Mouse (Mus musculus) kidney, postnatal 0 days (tissue): ENCODE measurements at regions not wholly inside any gene's neighbourhood (a gene's known extent, or its start where the extent isn't known, plus 50 kb on each side); places are given as distances from the start of the nearest gene placed in this dataset.
A peak's percentile ranks its signal among the peaks of the same experiment; 100 is the strongest.

Experiments
- ATAC-seq: fragments of 200-750 bp; cut with Nextera tagmentation; replicated peaks from 2 replicates; pipeline ENCODE4 v1.8.0; 2017; ENCODE audit warnings: low read depth, moderate number of reproducible peaks, moderate TSS enrichment, moderate library complexity; ENCODE audit not compliant: low FRiP score
- DNase-seq: peaks from one replicate; pipeline ENCODE4 v3.0.0-alpha.2; 2016; ENCODE audit warnings: low spot score
- H3K27ac ChIP-seq: fragments of 300-500 bp; sonication (generic); 2 replicates; pipeline ENCODE4 v1.5.1; 2014; ENCODE audit warnings: mild to moderate bottlenecking
- H3K27me3 ChIP-seq: fragments of 300-500 bp; sonication (generic); 2 replicates; pipeline ENCODE4 v1.6.1; 2014; ENCODE audit warnings: low read length, mixed read lengths; ENCODE audit not compliant: insufficient read depth
- H3K36me3 ChIP-seq: fragments of 300-500 bp; sonication (generic); 2 replicates; pipeline ENCODE4 v1.6.1; 2014; ENCODE audit warnings: low read length, mixed read lengths; ENCODE audit not compliant: insufficient read depth
- H3K4me1 ChIP-seq: fragments of 300-500 bp; sonication (generic); replicated peaks from 2 replicates; pipeline ENCODE4 v1.6.1; 2014; ENCODE audit warnings: antibody characterized with exemption, low read length, mixed read lengths; ENCODE audit not compliant: insufficient read depth
- H3K4me2 ChIP-seq: fragments of 300-500 bp; sonication (generic); 2 replicates; pipeline ENCODE4 v1.6.1; 2014; ENCODE audit warnings: mild to moderate bottlenecking, low read length, moderate library complexity, mixed read lengths
- H3K4me3 ChIP-seq: fragments of 300-500 bp; sonication (generic); replicated peaks from 2 replicates; pipeline ENCODE4 v1.5.1; 2014; ENCODE audit warnings: low read depth, low read length
- H3K9ac ChIP-seq: fragments of 300-500 bp; sonication (generic); 2 replicates; pipeline ENCODE4 v1.6.1; 2014; ENCODE audit warnings: low read depth, low read length
- H3K9me3 ChIP-seq: fragments of 300-500 bp; sonication (generic); replicated peaks from 2 replicates; pipeline ENCODE4 v1.6.1; 2016; ENCODE audit warnings: low read length, inconsistent platforms, mixed read lengths
- CTCF ChIP-seq: IDR thresholded peaks from 2 replicates; pipeline ENCODE4 v1.5.1; 2016; ENCODE audit warnings: antibody characterized with exemption, low read depth, mild to moderate bottlenecking, moderate library complexity
- WGBS: fragments of 180-500 bp; shearing (Covaris S2); extraction: QIAGEN DNeasy Blood & Tissue Kit; methylation state at CpG from one replicate; pipeline ENCODE4 v1.1.7; 2014; 5-methylcytosine and 5-hydroxymethylcytosine counted together

DNA sequence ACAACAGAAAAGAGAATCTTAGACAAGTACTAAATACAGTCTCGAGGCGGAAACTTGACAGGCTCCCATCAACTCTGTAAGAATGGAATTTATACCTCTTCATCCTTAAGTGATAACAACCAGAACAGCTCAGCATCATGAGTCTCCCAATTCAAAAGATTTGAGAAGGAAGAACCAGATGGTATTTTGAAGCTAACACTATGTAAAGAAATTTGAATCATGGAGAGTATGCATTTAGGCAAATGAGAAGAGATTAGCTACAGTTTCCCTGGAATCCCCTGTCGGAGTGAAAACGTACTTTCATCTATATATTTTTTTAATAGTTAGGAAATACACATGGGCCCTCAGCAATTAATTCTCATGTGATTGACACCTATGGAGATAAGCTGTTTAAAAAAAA is 140.9 kb downstream of the Nrip1 start:
- TF ChIP-seq CTCF = no peak
- DNase-seq = no peak
- no peaks in the 10 kb centered on the region for H3K36me3 ChIP-seq

DNA sequence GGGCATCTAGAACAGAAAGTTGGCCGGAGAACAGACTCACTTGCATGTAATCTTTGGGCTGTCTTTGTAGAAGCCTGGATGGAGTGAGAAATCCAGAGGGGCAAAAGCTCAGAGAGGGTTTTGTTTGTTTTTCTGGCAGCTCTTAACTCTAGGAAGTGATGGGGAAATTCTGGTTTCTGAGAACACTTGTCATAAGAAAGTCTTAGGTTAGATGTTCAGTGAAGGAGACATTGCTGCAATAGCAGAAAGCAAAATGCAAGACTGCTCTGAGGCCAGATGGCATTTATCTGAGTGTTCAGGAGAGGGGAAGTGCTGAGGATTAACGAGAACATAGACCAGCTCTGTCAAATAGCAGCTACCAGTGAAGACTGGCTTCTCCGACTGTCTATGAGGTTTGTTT is 141.5 kb downstream of the Nrip1 start:
- ATAC-seq = no peak
- H3K4me3 ChIP-seq = no peak overlapping the region
- 60% methylated on average over 3 of the region's 3 CpGs for WGBS

More for the DNA sequence above, 140.9 kb downstream of the Nrip1 start:
- Histone ChIP-seq H3K9ac (no peak overlapping the region), H3K9me3 (no peaks in the 10 kb centered on the region), H3K4me3 (no peak overlapping the region), H3K27ac (no peak overlapping the region), H3K27me3 (no peaks in the 10 kb centered on the region), H3K4me1 (no peaks in the 10 kb centered on the region), H3K4me2 (no peak overlapping the region)
- ATAC-seq = no peak
- 71% methylated on average over 4 of the region's 4 CpGs for WGBS

DNA sequence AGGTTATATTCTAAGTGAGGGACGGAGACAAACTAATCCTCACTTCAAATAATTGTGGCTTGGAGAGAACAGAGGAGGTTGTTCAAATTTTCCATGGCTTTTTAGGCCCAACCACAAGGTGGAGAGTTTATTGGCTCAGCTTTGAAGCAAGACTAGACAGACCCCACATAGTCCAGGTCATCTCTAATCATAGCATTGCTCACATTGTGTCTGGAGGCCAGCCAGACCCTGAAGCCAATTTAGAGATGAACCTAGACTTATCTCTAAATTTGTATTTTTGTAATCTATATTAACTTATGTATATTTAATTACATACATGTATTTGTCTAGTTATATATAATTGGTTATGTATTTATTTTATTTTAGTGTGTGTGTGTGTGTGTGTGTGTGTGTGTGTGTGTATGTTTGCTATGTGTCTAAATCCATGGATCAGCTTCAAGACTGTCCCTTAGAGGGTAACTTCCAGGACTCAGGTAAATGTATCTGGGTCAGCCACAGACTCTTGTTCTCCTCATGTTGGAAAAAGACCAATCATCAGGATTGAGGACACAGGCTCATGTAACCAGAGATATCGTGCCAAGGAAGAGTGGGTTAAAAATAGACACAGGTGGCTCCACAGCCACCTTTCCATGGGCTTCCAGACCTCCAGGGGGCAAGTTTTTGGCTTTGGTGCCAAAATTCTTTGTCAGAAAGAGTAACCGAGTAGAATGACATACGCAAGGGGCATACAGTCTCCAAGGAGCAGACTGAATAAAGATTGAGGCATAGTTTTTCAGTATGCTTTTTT is 142.9 kb downstream of the Nrip1 start:
- H3K4me3 ChIP-seq = no peak overlapping the region
- ATAC-seq = no peak
- H3K9ac ChIP-seq = no peak overlapping the region
- H3K27ac ChIP-seq = no peak overlapping the region
- 91% methylated on average over 4 of the region's 4 CpGs for WGBS
- no peaks in the 10 kb centered on the region for H3K36me3 ChIP-seq
- no peak overlapping the region for H3K4me2 ChIP-seq
- DNase-seq = no peak
- TF ChIP-seq CTCF = no peak
- H3K4me1 ChIP-seq = 0 out of 2 replicates have a peak, but pooled peaks cover 8% of the 10 kb centered on the region
- H3K27me3 ChIP-seq = no peaks in the 10 kb centered on the region
- no peaks in the 10 kb centered on the region for H3K9me3 ChIP-seq

More for the DNA sequence above, 141.5 kb downstream of the Nrip1 start:
- no peak overlapping the region for H3K27ac ChIP-seq
- H3K27me3 ChIP-seq = no peaks in the 10 kb centered on the region
- DNase-seq = no peak
- no peaks in the 10 kb centered on the region for H3K9me3 ChIP-seq
- no peak for TF ChIP-seq CTCF
- H3K4me2 ChIP-seq = no peak overlapping the region
- no peak overlapping the region for H3K9ac ChIP-seq
- H3K4me1 ChIP-seq = no peaks in the 10 kb centered on the region
- H3K36me3 ChIP-seq = no peaks in the 10 kb centered on the region

DNA sequence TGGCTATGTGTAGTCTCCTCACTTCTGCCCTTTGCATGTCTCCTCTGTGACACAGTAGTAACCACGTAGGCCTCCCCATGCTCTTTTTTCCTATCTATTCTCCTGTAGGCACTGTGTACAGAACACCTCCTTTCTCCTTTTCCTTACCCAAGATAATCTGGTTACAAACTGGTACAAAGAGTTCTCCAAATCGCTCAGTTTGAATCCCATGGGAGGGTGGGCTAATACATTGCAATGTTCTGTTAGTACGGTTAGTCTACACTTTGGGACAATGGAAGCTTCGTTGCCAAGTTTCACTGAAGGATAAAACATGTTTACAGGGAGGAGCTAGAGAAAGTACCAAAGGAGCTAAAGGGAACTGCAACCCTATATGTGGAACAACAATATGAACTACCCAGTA is 145.2 kb downstream of the Nrip1 start:
- no peak for ATAC-seq
- Histone ChIP-seq H3K4me2 (no peak overlapping the region), H3K27ac (no peak overlapping the region), H3K4me1 (0 out of 2 replicates have a peak, but pooled peaks cover 19% of the 10 kb centered on the region), H3K36me3 (no peaks in the 10 kb centered on the region), H3K9ac (no peak overlapping the region), H3K9me3 (no peaks in the 10 kb centered on the region), H3K4me3 (no peak overlapping the region), H3K27me3 (no peaks in the 10 kb centered on the region)
- TF ChIP-seq CTCF = no peak
- 87% methylated on average over 4 of the region's 4 CpGs for WGBS
- DNase-seq = no peak

DNA sequence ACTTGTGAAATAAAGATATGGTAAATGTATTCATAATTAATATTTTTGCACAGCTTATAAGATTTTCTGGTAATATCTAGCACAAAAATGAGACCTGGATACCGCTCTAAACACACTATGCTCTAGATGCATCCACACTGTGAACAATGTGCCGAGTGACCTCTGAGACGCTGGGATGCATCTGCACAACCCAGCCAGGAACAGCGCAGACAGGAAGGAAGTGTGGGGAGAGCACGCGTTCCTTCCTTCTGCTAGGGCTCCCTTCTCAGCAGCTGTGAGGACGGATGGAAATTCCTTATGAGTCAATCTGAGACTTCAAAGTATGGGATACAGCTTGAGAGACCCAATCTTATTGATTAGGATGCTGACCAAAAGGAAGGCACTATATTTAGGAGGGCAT is 147.2 kb downstream of the Nrip1 start:
- ATAC-seq (no peak), DNase-seq (peak; percentile 46)
- no peak overlapping the region for H3K4me2 ChIP-seq
- no peaks in the 10 kb centered on the region for H3K36me3 ChIP-seq
- no peak overlapping the region for H3K27ac ChIP-seq
- no peak overlapping the region for H3K4me3 ChIP-seq
- H3K9ac ChIP-seq = no peak overlapping the region
- H3K27me3 ChIP-seq = no peaks in the 10 kb centered on the region
- WGBS = 71% methylated on average over 7 of the region's 7 CpGs
- no peaks in the 10 kb centered on the region for H3K9me3 ChIP-seq
- no peak for TF ChIP-seq CTCF
- H3K4me1 ChIP-seq = peaks cover 19% of the 10 kb centered on the region; the same call in 1 of the 2 replicates

DNA sequence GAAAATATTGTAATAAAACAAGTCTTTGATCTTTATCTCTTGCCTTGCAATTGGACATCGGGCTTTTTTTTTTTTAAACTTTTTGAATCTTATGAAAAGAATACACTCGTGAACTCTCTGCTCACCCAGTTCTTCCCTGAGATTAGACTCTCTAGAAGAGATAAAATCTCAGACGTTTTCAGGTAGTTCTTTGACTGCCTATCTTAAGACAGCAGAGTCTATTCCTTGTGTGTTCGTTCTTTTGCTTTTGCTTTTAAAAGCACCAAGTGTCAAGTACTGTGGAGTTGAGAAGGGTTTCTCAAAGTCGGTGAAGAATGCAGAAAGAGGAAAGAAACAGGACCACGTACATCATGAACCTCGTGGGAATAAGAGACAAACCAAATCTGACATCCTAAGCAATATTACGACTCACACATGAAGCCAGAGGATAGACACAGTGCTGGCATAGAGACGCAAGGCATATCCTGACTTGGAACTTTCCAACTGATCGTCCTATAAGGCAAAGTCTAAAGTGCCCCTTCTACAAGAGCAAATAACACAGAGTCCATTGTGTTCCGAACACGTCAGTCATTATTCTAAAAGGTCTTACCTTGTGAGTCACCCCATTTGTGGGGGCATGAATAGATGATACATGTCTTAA is 147.9 kb downstream of the Nrip1 start:
- H3K4me2 ChIP-seq = no peak overlapping the region
- peaks cover 19% of the 10 kb centered on the region; the same call in 1 of the 2 replicates for H3K4me1 ChIP-seq
- no peak overlapping the region for H3K9ac ChIP-seq
- TF ChIP-seq CTCF = no peak
- no peak overlapping the region for H3K4me3 ChIP-seq
- no peaks in the 10 kb centered on the region for H3K27me3 ChIP-seq
- DNase-seq (no peak), ATAC-seq (0 out of 2 replicates have a peak, but pooled peaks have one; percentile 9)
- no peaks in the 10 kb centered on the region for H3K9me3 ChIP-seq
- 46% methylated on average over 12 of the region's 12 CpGs for WGBS
- no peaks in the 10 kb centered on the region for H3K36me3 ChIP-seq
- peak overlapping the region; percentile 67 for H3K27ac ChIP-seq
